Mouse (Mus musculus): ENCODE results near the gene Synpr. TPM values are rescaled to one million over a fixed set of nuclear protein-coding genes. Genes with fewer than 3 reads are reported as not detected.

The Synpr gene
- polyA plus RNA-seq, 1 experiment from 2014 or later: 3.5 TPM

DNA sequence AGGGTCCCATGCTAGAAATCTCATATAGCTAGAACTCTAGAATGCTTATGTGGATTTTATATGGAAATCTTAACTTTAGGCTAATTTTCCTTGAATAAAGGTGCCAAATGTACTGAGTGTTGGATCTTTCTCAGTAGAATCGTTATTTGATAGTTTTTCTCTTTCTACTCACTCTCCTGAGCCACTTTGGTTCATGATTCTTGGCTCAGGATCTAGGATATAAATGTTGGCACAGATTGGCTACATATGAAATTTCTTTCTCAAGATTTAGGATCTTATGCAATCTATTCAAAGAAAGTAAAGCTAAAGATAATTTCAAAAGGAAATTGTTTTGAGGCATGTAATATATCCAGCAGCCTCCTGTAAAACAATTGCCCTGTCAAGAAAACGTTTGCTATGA lies 263.2 kb downstream of the Synpr start:
- ATAC-seq (ENCODE audit: insufficient number of reproducible peaks, low FRiP score, low TSS enrichment, low read depth) (no peak), DNase-seq (ENCODE audit: low spot score) (no peak)
- 70% methylated on average over 2 of the region's 2 CpGs for WGBS
- Histone ChIP-seq H3K36me3 (ENCODE audit: control insufficient read depth, insufficient read depth, low read length) (no peaks in the 10 kb centered on the region), H3K4me3 (ENCODE audit: low read depth, low read length) (no peak overlapping the region), H3K9ac (ENCODE audit: low read length) (no peak overlapping the region), H3K27me3 (ENCODE audit: control insufficient read depth, insufficient read depth, low read length) (no peaks in the 10 kb centered on the region), H3K9me3 (ENCODE audit: control insufficient read depth, low read length) (no peaks in the 10 kb centered on the region), H3K4me2 (ENCODE audit: low read depth, severe bottlenecking) (no peak overlapping the region), H3K27ac (replicated peaks; ENCODE audit: low read depth, low read length) (no peak overlapping the region), H3K4me1 (ENCODE audit: control insufficient read depth, insufficient read depth, low read length) (no peaks in the 10 kb centered on the region)

DNA sequence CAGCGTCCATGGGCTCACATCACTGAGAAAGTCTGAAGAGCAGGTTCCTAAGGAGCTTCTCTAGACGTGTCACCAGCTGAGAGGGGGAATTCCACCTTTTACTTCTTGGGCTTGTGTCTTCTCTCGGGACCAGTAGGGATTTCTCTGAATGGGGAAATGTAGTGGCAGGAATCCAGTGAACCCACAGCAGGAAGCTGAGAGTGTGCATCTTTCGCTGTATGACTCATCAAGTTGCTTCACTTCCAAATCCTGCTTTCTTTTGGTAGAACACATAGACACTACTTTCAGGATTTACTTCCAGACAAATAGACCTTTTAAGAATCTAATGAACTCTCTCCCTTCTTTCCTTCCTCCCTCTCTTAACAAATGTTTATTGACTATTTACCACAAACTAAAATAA lies 266.6 kb downstream of the Synpr start:
- H3K9ac ChIP-seq (ENCODE audit: low read length): no peak overlapping the region
- WGBS: 79% methylated on average over 4 of the region's 4 CpGs
- DNase-seq (ENCODE audit: low spot score) (no peak), ATAC-seq (ENCODE audit: insufficient number of reproducible peaks, low FRiP score, low TSS enrichment, low read depth) (no peak)
- no peaks in the 10 kb centered on the region for H3K9me3 ChIP-seq (ENCODE audit: control insufficient read depth, low read length)
- no peaks in the 10 kb centered on the region for H3K36me3 ChIP-seq (ENCODE audit: control insufficient read depth, insufficient read depth, low read length)
- no peaks in the 10 kb centered on the region for H3K27me3 ChIP-seq (ENCODE audit: control insufficient read depth, insufficient read depth, low read length)
- no peak overlapping the region for H3K4me3 ChIP-seq (ENCODE audit: low read depth, low read length)
- no peaks in the 10 kb centered on the region for H3K4me1 ChIP-seq (ENCODE audit: control insufficient read depth, insufficient read depth, low read length)
- H3K4me2 ChIP-seq (ENCODE audit: low read depth, severe bottlenecking): no peak overlapping the region
- no peak overlapping the region for H3K27ac ChIP-seq (replicated peaks; ENCODE audit: low read depth, low read length)

DNA sequence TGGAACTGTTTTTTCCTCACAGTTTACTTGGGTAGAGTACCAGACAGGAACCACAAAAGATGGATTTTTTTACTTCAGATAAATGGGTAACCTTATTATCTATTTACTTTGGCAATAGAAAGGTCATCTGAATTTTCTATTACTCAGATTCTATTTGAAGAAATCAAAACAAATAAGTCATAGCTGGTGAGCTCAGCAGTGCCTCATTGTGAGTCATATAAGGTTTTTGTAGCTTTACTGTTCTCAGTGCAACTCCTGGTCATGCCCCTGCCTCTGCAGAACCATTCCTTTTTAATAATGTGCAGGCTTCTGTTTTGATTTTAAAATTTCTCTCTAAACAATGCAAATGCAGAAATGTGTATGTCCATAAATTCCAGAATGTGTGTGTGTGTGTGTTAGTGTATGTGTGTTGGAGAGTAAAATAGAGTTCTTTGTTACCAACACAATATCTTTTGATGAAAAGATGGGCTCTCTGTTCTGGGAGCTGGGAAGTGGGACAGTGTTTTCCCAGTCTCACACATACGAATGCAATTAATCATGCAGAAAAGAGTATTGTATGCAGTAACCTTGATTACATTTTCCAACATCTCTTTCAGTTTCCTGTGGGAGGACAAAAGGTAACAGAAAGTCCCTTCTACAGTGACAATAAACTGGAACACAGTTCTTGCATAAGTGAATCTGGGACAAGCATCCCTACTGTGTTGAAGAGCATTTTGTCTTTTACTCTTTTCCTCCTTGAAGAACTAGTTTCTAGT lies 269.2 kb downstream of the Synpr start:
- Histone ChIP-seq H3K36me3 (ENCODE audit: control insufficient read depth, insufficient read depth, low read length) (no peaks in the 10 kb centered on the region), H3K4me1 (ENCODE audit: control insufficient read depth, insufficient read depth, low read length) (no peaks in the 10 kb centered on the region), H3K9me3 (ENCODE audit: control insufficient read depth, low read length) (no peaks in the 10 kb centered on the region), H3K27ac (replicated peaks; ENCODE audit: low read depth, low read length) (no peak overlapping the region), H3K4me2 (ENCODE audit: low read depth, severe bottlenecking) (no peak overlapping the region), H3K27me3 (ENCODE audit: control insufficient read depth, insufficient read depth, low read length) (no peaks in the 10 kb centered on the region), H3K9ac (ENCODE audit: low read length) (no peak overlapping the region), H3K4me3 (ENCODE audit: low read depth, low read length) (no peak overlapping the region)
- ATAC-seq (ENCODE audit: insufficient number of reproducible peaks, low FRiP score, low TSS enrichment, low read depth) (no peak), DNase-seq (ENCODE audit: low spot score) (no peak)
- 85% methylated on average over 1 of the region's 1 CpGs for WGBS

DNA sequence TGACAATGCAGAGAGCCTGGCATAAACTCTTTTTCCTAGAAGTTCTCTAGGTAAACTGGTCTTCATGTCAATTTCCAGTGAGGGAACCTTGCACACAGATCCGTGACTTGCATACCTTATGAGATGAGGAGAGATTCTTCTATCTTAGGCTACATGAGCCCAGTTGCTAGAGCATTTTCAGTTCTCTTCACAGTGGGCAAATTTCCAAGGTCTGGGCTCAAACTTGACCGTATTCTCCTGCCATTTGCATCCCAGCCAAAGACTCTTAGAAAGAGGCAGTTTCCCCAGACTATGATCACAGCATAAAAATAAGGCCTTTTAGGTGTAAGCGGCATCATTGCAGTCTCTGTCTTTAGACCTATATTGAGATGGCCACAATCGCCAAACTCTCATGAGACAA lies 270.1 kb downstream of the Synpr start:
- Histone ChIP-seq H3K9ac (ENCODE audit: low read length) (no peak overlapping the region), H3K27ac (replicated peaks; ENCODE audit: low read depth, low read length) (no peak overlapping the region), H3K4me2 (ENCODE audit: low read depth, severe bottlenecking) (no peak overlapping the region), H3K4me3 (ENCODE audit: low read depth, low read length) (no peak overlapping the region), H3K9me3 (ENCODE audit: control insufficient read depth, low read length) (no peaks in the 10 kb centered on the region), H3K4me1 (ENCODE audit: control insufficient read depth, insufficient read depth, low read length) (no peaks in the 10 kb centered on the region), H3K36me3 (ENCODE audit: control insufficient read depth, insufficient read depth, low read length) (no peaks in the 10 kb centered on the region), H3K27me3 (ENCODE audit: control insufficient read depth, insufficient read depth, low read length) (no peaks in the 10 kb centered on the region)
- 89% methylated on average over 4 of the region's 4 CpGs for WGBS
- no peak for DNase-seq (ENCODE audit: low spot score)
- no peak for ATAC-seq (ENCODE audit: insufficient number of reproducible peaks, low FRiP score, low TSS enrichment, low read depth)

DNA sequence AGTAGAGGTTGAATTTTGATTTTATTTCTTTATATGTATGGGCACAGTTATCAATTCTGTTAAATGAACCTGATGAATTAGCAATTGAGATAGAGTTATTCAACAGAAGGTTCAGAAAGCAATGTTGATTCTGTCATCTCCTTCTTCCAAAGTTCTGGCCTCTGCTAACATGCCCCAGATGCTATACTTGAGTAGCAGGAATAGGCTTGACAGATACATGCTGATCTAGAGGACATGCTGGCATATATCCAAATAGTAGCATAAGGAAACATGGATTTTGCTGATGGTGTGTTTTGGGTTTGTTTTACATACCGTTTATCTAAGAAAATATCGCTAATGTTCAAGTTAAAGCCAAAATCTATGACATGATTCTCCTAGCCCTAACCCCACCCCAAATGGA lies 273.5 kb downstream of the Synpr start:
- H3K4me2 ChIP-seq (ENCODE audit: low read depth, severe bottlenecking): no peak overlapping the region
- no peaks in the 10 kb centered on the region for H3K4me1 ChIP-seq (ENCODE audit: control insufficient read depth, insufficient read depth, low read length)
- ATAC-seq (ENCODE audit: insufficient number of reproducible peaks, low FRiP score, low TSS enrichment, low read depth) (no peak), DNase-seq (ENCODE audit: low spot score) (no peak)
- no peak overlapping the region for H3K9ac ChIP-seq (ENCODE audit: low read length)
- H3K27me3 ChIP-seq (ENCODE audit: control insufficient read depth, insufficient read depth, low read length): no peaks in the 10 kb centered on the region
- H3K27ac ChIP-seq (replicated peaks; ENCODE audit: low read depth, low read length): no peak overlapping the region
- H3K4me3 ChIP-seq (ENCODE audit: low read depth, low read length): no peak overlapping the region
- WGBS: 96% methylated on average over 2 of the region's 2 CpGs
- no peaks in the 10 kb centered on the region for H3K9me3 ChIP-seq (ENCODE audit: control insufficient read depth, low read length)
- no peaks in the 10 kb centered on the region for H3K36me3 ChIP-seq (ENCODE audit: control insufficient read depth, insufficient read depth, low read length)

DNA sequence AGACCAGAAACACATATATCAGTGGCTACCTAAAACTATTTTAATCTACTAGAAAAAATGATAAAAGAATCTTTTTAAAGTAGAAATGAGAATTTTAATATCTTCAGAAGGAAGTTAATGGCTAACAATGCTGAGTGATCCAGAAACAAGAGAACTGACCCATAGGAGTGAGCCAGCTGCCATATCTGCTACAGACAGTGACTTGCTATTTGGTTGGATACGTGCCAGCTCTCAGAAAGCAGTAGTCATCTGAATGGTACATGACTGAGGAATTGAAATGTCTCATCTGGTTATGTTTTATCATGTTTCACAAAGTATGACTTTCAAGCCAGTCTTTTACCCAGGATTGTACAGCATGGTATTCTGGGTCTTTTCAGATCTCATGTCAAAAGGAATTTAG lies 282.7 kb downstream of the Synpr start:
- H3K4me2 ChIP-seq (ENCODE audit: low read depth, severe bottlenecking): no peak overlapping the region
- H3K4me3 ChIP-seq (ENCODE audit: low read depth, low read length): no peak overlapping the region
- WGBS: 80% methylated on average over 1 of the region's 1 CpGs
- H3K9ac ChIP-seq (ENCODE audit: low read length): no peak overlapping the region
- ATAC-seq (ENCODE audit: insufficient number of reproducible peaks, low FRiP score, low TSS enrichment, low read depth) (no peak), DNase-seq (ENCODE audit: low spot score) (no peak)
- no peaks in the 10 kb centered on the region for H3K27me3 ChIP-seq (ENCODE audit: control insufficient read depth, insufficient read depth, low read length)
- H3K9me3 ChIP-seq (ENCODE audit: control insufficient read depth, low read length): no peaks in the 10 kb centered on the region
- H3K36me3 ChIP-seq (ENCODE audit: control insufficient read depth, insufficient read depth, low read length): no peaks in the 10 kb centered on the region
- no peaks in the 10 kb centered on the region for H3K4me1 ChIP-seq (ENCODE audit: control insufficient read depth, insufficient read depth, low read length)
- H3K27ac ChIP-seq (replicated peaks; ENCODE audit: low read depth, low read length): no peak overlapping the region

DNA sequence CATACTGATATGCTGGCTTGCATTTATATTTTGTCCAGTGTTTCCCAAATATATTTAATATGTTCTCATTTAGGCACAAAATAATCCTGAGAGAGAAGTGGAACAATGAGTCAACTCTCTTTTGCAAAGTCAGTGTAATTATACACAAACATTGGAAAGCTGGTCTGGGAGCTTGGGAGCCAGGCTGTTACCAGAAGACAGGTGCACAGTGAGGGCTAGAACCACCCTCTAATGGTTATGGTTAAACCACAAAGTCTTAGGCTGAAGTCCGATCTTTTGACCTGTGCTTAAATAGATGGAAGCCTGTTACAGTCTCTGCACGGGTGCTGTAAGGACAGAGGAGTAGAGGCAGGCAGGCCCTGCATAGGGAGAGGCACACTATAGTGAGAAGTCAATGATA lies 283.4 kb downstream of the Synpr start:
- H3K9me3 ChIP-seq (ENCODE audit: control insufficient read depth, low read length): no peaks in the 10 kb centered on the region
- peaks cover 3% of the 10 kb centered on the region; the same call in 1 of the 2 replicates for H3K4me1 ChIP-seq (ENCODE audit: control insufficient read depth, insufficient read depth, low read length)
- no peak for ATAC-seq (ENCODE audit: insufficient number of reproducible peaks, low FRiP score, low TSS enrichment, low read depth)
- 72% methylated on average over 2 of the region's 2 CpGs for WGBS
- no peaks in the 10 kb centered on the region for H3K27me3 ChIP-seq (ENCODE audit: control insufficient read depth, insufficient read depth, low read length)
- H3K4me3 ChIP-seq (ENCODE audit: low read depth, low read length): no peak overlapping the region
- DNase-seq (ENCODE audit: low spot score): no peak
- no peaks in the 10 kb centered on the region for H3K36me3 ChIP-seq (ENCODE audit: control insufficient read depth, insufficient read depth, low read length)
- H3K4me2 ChIP-seq (ENCODE audit: low read depth, severe bottlenecking): no peak overlapping the region
- H3K27ac ChIP-seq (replicated peaks; ENCODE audit: low read depth, low read length): no peak overlapping the region
- H3K9ac ChIP-seq (ENCODE audit: low read length): no peak overlapping the region

- no peak overlapping the region for H3K4me3 ChIP-seq (ENCODE audit: low read depth, low read length)
- no peak overlapping the region for H3K9ac ChIP-seq (ENCODE audit: low read length)
- no peak overlapping the region for H3K4me2 ChIP-seq (ENCODE audit: low read depth, severe bottlenecking)
- no peaks in the 10 kb centered on the region for H3K9me3 ChIP-seq (ENCODE audit: control insufficient read depth, low read length)
- no peaks in the 10 kb centered on the region for H3K36me3 ChIP-seq (ENCODE audit: control insufficient read depth, insufficient read depth, low read length)
- no peaks in the 10 kb centered on the region for H3K27me3 ChIP-seq (ENCODE audit: control insufficient read depth, insufficient read depth, low read length)
- DNase-seq (ENCODE audit: low spot score) (no peak), ATAC-seq (ENCODE audit: insufficient number of reproducible peaks, low FRiP score, low TSS enrichment, low read depth) (no peak)
- no peak overlapping the region for H3K27ac ChIP-seq (replicated peaks; ENCODE audit: low read depth, low read length)
- H3K4me1 ChIP-seq (ENCODE audit: control insufficient read depth, insufficient read depth, low read length): peaks cover 3% of the 10 kb centered on the region; the same call in 1 of the 2 replicates
These were observed 287.4 kb downstream of the Synpr start for GRCm38 (mm10) chr14:13571941-13572340.

DNA sequence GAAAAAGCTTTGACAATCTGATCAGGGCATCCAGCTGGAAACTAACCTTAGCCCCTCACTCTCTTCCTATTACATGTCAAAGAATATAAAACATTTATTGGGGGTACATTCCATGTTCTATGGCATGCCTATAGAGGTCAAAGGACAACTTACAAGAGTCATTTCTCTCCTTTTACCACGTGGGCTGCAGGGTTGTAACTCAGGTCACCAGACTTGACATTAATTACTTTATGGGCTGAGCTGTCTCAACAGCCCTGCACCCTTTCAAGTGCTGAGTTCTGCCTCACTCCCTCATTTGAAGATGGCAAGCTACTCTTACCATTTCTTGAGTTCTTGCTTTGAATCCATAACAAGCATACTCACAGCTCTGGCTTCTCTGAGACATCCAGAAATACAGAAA lies 287.9 kb downstream of the Synpr start:
- no peak overlapping the region for H3K4me3 ChIP-seq (ENCODE audit: low read depth, low read length)
- H3K9ac ChIP-seq (ENCODE audit: low read length): no peak overlapping the region
- no peak for ATAC-seq (ENCODE audit: insufficient number of reproducible peaks, low FRiP score, low TSS enrichment, low read depth)

More for the DNA sequence above, 287.9 kb downstream of the Synpr start:
- Histone ChIP-seq H3K27ac (replicated peaks; ENCODE audit: low read depth, low read length) (no peak overlapping the region), H3K27me3 (ENCODE audit: control insufficient read depth, insufficient read depth, low read length) (no peaks in the 10 kb centered on the region), H3K4me1 (ENCODE audit: control insufficient read depth, insufficient read depth, low read length) (peaks cover 3% of the 10 kb centered on the region; the same call in 1 of the 2 replicates), H3K9me3 (ENCODE audit: control insufficient read depth, low read length) (no peaks in the 10 kb centered on the region), H3K36me3 (ENCODE audit: control insufficient read depth, insufficient read depth, low read length) (no peaks in the 10 kb centered on the region), H3K4me2 (ENCODE audit: low read depth, severe bottlenecking) (no peak overlapping the region)
- no peak for DNase-seq (ENCODE audit: low spot score)
- 0% methylated on average over 1 of the region's 1 CpGs for WGBS

Data from limb, embryonic 11.5 days (tissue).